Mouse (Mus musculus) olfactory bulb, adult 2 months (tissue): ENCODE results near the gene Abca1.
A peak's percentile ranks its signal among the peaks of the same experiment; 100 is the strongest.

Experiments used
- CTCF ChIP-seq: fragments of 200-500 bp; IDR thresholded peaks from 2 replicates; pipeline ENCODE4 v1.5.1; 2012; ENCODE audit warnings: low read depth, mild to moderate bottlenecking, low read length, moderate library complexity; ENCODE audit not compliant: insufficient read depth
- POLR2A ChIP-seq: fragments of 200-500 bp; IDR thresholded peaks from 2 replicates; pipeline ENCODE4 v1.6.1; 2012; ENCODE audit warnings: mild to moderate bottlenecking, low read depth, low read length, moderate library complexity; ENCODE audit not compliant: insufficient read depth

DNA sequence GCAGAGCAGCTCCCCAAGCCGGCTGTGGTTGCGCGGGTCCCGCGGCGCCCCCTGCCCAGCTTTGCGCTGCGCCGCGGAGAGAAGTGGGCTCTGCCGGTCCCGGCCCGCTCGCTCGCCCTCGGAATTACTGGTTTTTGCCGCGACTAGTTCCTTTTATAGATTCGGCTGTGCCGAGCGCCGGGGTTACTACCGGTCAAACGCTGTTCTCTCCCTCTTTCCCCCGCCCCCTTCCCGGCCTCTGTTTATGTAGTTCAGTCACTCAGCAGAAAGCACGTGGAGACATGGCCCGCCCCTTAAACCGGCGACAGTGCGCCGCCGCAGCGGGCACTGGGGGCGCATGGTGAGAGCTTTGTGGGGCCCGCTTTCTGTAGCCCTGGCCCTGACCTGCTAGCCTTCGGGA is at the start of gene Abca1:
- TF ChIP-seq CTCF (no peak), POLR2A (peak; percentile 88)
